Mouse (Mus musculus) gastrocnemius, postnatal 4 days (tissue): ENCODE results near the gene Ggta1. TPM values are rescaled to one million over a fixed set of nuclear protein-coding genes. Genes with fewer than 3 reads are reported as not detected.

Source experiments
- DNase-seq, 2 experiments: peaks; one replicate each; pipeline ENCODE4 v3.0.0; 2021 to 2022; ENCODE audit warnings: low spot score in 2 of 2, mixed read lengths in 2 of 2
- long read RNA-seq, 2 experiments: library from polyadenylated mRNA; stranded (forward); transcript quantifications; one replicate each; pipeline ENCODE4 v2.0.0; 2021
- total RNA-seq, 2 experiments: library from RNA; stranded (reverse); gene quantifications; 2 replicates each; pipeline ENCODE4 v1.2.3; 2021

Ggta1 gene
- total RNA-seq, result 10 to 100 TPM; 21.0 to 25.4 TPM
- long read RNA-seq, experiment 1, partial matches to known transcripts, result 2 of 12 reads
- long read RNA-seq, experiment 1, other reads (novel, unspliced or antisense), result 5 of 12 reads
- long read RNA-seq, experiment 2, partial matches to known transcripts, result 2 of 18 reads
- long read RNA-seq, experiment 2, other reads (novel, unspliced or antisense), result 14 of 18 reads

DNA sequence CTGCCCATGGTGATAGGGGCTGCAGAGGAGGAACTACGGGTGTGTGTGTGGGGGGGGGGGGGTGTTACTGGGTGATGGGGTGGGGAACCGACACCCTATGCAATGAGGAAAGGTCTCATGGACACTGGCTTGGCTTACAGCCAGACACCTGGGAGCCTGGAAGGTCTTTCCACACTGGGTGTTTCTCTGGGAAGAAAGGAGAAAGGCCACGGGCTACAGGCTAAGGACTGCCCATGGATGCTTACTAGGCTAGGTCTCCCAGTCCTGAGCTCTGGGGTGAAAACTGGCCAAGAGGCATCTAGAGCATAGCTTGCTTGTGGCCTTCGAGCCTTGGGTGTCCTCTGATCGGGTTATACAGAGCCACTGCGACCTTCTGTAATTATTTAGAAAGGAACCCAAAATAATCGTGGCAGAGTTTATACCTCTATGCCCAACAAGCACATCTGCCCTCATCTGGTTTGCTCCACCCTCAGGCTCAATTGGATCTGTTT, at the start of gene Ggta1:
TSS of gene Ggta1 (minus strand) at position 441 of the 491 bp plus-strand sequence.
- DNase-seq, result peak in 1 of 2 experiments; percentile 15

- no peak for DNase-seq
Measured at GRCm38 (mm10) chr2:35512226-35512625, 49.2 kb upstream of the Ggta1 start.

DNA sequence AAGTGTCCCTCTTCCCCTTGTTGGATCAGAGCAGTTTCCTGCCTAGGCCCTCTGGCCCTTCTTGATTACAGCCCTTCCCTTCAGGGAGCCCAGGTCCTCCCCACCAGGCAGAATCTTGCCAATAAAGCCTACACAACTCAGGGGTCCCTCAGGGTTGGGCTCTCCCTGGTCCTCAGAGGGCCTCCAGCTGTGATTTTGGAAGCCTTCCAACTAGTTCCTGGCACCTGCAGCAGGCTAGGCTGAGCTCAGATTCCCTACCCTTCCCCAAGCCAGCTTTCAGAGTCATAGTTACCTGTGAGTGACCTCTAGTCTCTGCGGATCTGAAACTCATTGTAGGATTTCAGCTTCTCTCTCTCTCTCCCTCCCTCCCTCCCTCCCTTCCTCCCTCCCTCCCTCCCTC, 47.9 kb upstream of the Ggta1 start:
- no peak for DNase-seq

- no peak for DNase-seq
Measured at GRCm38 (mm10) chr2:35509888-35510287, 46.9 kb upstream of the Ggta1 start.

GRCm38 (mm10) chr2:35509343-35509667, 46.3 kb upstream of the Ggta1 start:
- no peak for DNase-seq

- peak in 1 of 2 experiments; percentile 66 for DNase-seq
Measured at GRCm38 (mm10) chr2:35508597-35509342, 45.7 kb upstream of the Ggta1 start.

- no peak for DNase-seq
Measured at GRCm38 (mm10) chr2:35507191-35507511, 44.1 kb upstream of the Ggta1 start.

DNA sequence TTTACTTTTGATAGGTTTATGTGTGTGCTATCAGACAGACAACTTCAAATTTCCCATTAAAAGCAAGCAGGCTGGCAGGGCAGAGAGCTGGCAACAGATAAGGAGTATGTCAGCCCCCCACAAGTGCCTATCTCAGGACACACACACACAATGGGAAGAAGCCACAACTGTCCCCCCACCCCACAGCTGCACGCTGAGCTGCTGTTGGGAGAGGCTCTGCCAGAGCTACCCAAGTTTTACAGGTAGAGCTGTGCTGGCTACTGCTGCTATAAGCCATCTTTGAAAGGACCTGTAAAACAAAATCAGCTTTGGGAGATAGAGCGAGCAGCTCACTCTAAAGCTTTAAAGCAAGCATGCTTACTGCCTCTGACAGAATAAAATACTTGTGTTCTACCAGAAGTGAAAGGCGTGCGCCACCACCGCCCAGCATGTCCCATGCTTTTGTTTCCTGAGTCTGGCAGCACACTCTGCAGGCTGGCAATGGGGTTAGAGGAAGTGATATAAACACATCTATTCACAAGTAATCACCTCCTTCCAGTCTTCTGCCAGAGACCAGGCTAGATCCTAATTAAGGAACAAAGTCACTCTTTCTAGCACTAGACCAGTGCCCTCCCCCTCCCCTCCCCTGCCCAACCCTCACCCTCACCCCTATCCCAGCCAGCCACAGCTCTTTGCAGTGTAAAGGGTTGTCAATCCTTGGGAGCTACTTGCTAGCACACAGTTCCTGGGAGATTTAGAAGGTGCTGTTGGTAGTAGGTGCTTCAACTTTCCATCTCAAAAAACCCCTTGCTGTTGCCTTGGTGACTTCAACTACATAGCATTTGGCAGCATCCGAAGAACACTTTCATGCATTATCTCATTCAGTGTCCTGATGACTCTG, 43.5 kb upstream of the Ggta1 start:
- no peak for DNase-seq

DNA sequence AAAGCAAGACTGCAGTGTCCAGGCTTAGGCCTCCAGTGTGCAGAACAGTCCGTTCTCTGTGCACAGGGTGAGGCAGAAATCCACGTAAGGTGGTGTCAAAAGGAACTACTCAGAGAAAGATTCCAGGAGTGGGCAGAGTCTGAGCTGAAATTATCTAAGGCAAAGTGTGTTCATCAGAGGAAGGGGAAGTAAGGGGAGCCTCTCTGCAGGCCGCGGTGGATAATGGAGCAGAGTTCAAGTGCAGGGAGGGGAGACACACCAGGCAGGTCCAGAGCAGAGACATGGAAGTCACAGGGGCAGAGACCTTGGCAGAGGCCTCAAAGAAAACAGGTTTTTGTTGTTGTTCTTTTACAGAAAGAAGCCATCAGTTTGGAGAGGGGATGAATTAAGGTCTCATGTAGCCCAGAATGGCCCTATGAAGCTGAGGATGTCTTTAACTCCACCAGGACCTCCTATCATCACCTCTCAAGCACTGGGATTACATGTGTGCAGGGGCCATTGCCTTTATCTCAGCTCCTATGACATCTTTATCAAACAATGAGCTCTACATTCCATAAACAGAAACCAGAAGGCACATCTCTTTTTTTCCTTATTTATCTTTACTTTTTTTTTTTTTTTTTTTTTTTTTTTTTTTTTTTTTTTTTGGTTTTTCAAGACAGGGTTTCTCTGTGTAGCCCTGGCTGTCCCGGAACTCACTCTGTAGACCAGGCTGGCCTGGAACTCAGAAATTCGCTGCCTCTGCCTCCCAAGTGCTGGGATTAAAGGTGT, 42.7 kb upstream of the Ggta1 start:
- DNase-seq, result no peak

- no peak for DNase-seq
Measured at GRCm38 (mm10) chr2:35504417-35504776, 41.4 kb upstream of the Ggta1 start.

- no peak for DNase-seq
Measured at GRCm38 (mm10) chr2:35503723-35504416, 40.8 kb upstream of the Ggta1 start.

DNA sequence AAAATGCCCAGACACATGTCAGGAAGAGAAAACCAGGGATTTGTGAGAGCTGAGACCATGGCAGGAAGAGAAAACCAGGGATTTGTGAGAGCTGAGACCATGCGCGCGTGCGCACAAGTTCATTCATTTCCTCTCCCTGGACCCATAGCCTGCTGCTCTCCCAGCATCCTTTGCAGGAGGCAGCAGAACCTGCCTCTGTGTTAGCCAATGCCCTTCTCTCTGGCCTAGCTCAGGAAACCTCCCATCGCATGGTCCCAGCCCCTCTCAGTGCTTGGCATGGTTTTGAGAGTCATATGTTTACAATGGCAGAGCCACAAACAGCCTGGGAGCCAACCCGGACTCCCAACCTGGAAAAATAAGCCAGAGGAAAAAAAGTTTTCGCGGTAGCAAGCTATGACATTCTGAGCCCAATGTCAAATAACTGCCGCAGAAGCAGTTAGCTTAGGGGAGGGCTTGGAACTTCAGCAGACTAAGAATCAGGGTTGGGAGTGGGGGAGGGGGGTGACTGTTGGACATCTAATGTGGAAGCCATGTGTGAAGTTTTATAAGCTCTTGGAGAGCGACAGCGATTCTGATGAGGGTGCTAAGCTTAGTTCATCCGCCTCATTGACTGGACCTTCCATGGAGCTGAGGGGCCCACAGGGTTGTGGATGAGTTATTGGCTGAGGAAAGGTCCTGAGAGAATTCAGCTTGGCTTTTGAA, 40.1 kb upstream of the Ggta1 start:
- DNase-seq, result peak in 1 of 2 experiments; percentile 35

DNA sequence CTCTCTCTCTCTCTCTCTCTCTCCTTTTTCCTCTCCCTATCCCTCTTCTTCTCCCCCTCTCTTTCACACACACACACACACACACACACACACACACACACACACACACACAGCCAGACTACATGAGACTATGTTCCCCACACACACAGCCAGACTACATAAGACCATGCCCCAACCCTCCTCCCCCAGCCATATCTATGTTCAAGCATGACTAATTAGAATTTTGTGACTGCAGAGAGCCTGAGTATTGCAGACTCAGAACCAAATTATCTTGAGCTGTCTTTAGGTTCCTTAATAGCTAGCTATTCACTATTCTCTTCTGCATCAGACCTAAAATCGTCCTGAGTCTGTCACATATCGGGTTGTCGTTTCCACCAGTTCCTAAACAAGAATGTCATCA, 39.5 kb upstream of the Ggta1 start:
- no peak for DNase-seq

DNA sequence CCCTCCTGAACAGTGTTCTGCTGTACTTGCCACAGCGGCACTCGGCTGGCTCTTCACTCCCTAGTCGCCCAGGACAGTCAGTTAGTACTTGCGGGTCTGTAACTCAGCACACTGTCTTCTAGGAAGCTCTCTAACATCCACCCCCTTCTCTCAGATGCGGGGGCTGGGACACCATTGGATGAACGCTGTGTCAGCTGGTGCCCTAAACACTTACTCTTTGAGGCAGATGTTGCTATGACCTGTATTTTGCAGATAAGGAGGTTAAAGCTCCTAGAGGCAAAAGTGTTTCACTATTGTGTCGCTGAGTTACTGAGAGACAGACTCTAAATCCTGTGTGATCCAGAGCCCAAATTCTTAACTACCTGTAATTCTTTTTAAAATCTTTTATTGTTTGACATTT, 36.4 kb upstream of the Ggta1 start:
- DNase-seq, result no peak

GRCm38 (mm10) chr2:35498961-35499360, 35.9 kb upstream of the Ggta1 start:
- DNase-seq, result no peak

DNA sequence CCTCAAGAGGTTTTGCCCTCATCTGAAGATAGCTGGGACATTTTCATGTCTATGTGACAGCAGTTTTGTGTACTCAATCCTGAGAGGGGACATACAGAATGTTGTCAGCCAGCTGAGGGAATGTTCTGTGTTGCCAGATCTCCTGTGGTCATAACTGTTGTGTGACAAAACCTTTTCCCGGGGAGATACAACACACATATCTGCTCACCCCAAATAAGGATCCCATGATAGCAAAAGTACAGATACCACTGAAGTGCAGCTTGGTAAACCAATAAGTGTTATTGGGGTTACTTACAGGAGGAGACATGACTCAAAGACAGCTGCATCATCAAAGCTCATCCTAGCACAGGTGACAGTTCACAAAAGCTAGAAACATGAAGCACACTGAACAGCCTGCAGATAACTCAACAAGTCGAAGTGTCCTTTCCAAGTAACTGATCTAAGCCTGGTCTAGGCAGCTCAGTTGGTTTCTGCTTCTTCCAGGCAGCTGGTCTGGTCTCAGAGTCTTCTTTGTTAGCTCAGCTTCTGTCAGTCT, 34.7 kb upstream of the Ggta1 start:
- no peak for DNase-seq

DNA sequence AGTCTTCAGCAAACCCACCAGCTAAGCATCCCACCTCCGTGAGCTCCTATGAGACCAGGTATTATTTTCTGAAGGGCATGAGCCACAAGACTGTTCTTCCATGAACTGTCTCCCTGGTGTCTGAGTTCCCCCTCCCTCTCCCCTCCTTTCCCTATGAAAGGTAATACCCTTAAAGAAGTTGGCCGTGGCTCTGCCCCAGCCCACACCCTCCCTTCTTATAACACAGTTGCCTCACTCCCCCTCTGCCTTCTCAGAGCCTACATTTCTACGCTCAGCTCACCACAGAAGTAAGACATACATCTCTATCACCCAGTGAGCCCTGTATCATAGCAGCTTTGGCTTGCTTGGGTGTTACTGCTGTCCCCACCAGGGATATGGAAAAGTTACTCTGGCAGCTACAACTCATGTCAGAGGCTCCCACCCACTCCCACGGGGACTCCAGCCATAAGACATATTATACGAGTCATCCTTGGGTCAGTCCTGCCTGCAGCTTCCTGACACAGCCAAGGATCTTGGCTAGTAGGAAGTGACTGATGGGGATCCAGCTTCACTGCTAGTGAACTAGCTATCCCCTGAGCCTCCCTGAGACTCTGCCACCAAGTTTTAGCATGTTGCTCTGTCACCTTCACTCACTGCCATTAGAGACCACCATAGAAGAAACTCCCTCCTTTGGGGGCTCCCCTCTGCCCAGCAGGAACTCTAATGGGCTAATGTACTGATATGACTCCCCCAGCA, 33.4 kb upstream of the Ggta1 start:
- DNase-seq, result no peak

DNA sequence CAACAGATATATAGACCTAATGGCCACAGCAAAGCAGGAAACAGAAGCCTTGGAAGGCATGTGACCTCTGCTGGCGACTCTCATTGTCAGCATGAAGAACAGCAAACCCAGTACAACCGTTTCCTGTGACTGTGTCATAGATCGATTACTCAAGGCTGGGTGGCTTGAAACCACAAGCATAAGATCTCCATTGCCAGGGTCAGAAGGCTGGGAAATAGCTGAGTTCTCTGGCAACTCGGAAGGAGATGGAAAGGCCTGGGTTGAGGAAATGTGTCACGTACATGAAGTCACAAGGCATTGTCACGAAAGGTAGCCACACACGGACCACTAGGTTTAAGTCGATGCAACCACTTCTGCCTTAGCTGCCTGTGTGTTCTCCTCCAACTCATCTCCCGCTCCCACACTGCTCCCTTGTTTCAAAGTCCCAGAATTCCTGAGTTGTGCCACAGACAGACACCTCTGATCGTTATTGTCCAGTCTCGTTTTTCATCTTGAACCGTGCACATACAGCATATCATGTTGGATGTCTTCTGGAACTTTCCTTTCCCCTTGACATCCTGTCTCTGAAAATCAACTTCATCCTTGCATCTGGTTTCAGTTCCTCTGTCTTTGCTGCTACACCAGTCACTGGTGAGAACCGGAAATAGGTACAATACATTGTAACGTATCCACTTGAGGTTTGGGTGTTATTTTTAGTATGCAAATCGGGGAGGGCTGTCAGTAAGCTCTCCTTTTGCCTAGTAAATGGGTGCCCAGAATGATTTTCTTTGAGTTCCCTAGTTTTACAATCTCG, 32.7 kb upstream of the Ggta1 start:
- DNase-seq, result no peak
